Mouse (Mus musculus): Measurements from ENCODE around the gene Aacs. TPM values are rescaled to one million over a fixed set of nuclear protein-coding genes. Genes with fewer than 3 reads are reported as not detected.

Gene Aacs
- polyA plus RNA-seq, 1 experiment from 2014 or later: 37.7 TPM

- WGBS: 84% methylated on average over 15 of the region's 15 CpGs
- Histone ChIP-seq H3K27me3 (replicated peaks; ENCODE audit: control insufficient read depth, insufficient read depth, low read length) (no peaks in the 10 kb centered on the region), H3K27ac (replicated peaks; ENCODE audit: low read depth, low read length) (no peak overlapping the region), H3K4me3 (ENCODE audit: low read depth, low read length) (no peak overlapping the region), H3K4me1 (ENCODE audit: control insufficient read depth, insufficient read depth, low read length) (no peaks in the 10 kb centered on the region), H3K36me3 (ENCODE audit: control insufficient read depth, insufficient read depth, low read length) (peaks cover 47% of the 10 kb centered on the region), H3K9me3 (ENCODE audit: control insufficient read depth, low read length) (no peaks in the 10 kb centered on the region), H3K9ac (ENCODE audit: low read depth, low read length) (no peak overlapping the region), H3K4me2 (ENCODE audit: low read depth, low read length) (no peak overlapping the region)
- no peak for DNase-seq (ENCODE audit: low spot score)
- no peak for ATAC-seq (ENCODE audit: low read depth)
Measured at GRCm38 (mm10) chr5:125505968-125506367, 30.4 kb downstream of the Aacs start.

- 90% methylated on average over 9 of the region's 9 CpGs for WGBS
- H3K36me3 ChIP-seq (ENCODE audit: control insufficient read depth, insufficient read depth, low read length): peaks cover 62% of the 10 kb centered on the region
Measured at GRCm38 (mm10) chr5:125507582-125507981, 32.0 kb downstream of the Aacs start.

GRCm38 (mm10) chr5:125508006-125508405 is 32.4 kb downstream of the Aacs start:
- no peak overlapping the region for H3K4me2 ChIP-seq (ENCODE audit: low read depth, low read length)
- H3K4me3 ChIP-seq (ENCODE audit: low read depth, low read length): no peak overlapping the region
- H3K27me3 ChIP-seq (replicated peaks; ENCODE audit: control insufficient read depth, insufficient read depth, low read length): no peaks in the 10 kb centered on the region
- no peak for DNase-seq (ENCODE audit: low spot score)
- no peak overlapping the region for H3K9ac ChIP-seq (ENCODE audit: low read depth, low read length)
- H3K4me1 ChIP-seq (ENCODE audit: control insufficient read depth, insufficient read depth, low read length): no peaks in the 10 kb centered on the region
- no peak overlapping the region for H3K27ac ChIP-seq (replicated peaks; ENCODE audit: low read depth, low read length)
- WGBS: 96% methylated on average over 10 of the region's 10 CpGs
- no peak for ATAC-seq (ENCODE audit: low read depth)
- H3K9me3 ChIP-seq (ENCODE audit: control insufficient read depth, low read length): no peaks in the 10 kb centered on the region
- peaks cover 66% of the 10 kb centered on the region for H3K36me3 ChIP-seq (ENCODE audit: control insufficient read depth, insufficient read depth, low read length)

More at GRCm38 (mm10) chr5:125507582-125507981, 32.0 kb downstream of the Aacs start:
- H3K27me3 ChIP-seq (replicated peaks; ENCODE audit: control insufficient read depth, insufficient read depth, low read length): no peaks in the 10 kb centered on the region
- no peak overlapping the region for H3K4me3 ChIP-seq (ENCODE audit: low read depth, low read length)
- ATAC-seq (ENCODE audit: low read depth) (no peak), DNase-seq (ENCODE audit: low spot score) (no peak)
- H3K4me2 ChIP-seq (ENCODE audit: low read depth, low read length): no peak overlapping the region
- no peaks in the 10 kb centered on the region for H3K9me3 ChIP-seq (ENCODE audit: control insufficient read depth, low read length)
- no peak overlapping the region for H3K9ac ChIP-seq (ENCODE audit: low read depth, low read length)
- no peak overlapping the region for H3K27ac ChIP-seq (replicated peaks; ENCODE audit: low read depth, low read length)
- no peaks in the 10 kb centered on the region for H3K4me1 ChIP-seq (ENCODE audit: control insufficient read depth, insufficient read depth, low read length)

- H3K36me3 ChIP-seq (ENCODE audit: control insufficient read depth, insufficient read depth, low read length): peaks cover 67% of the 10 kb centered on the region
- DNase-seq (ENCODE audit: low spot score) (peak; percentile 22), ATAC-seq (ENCODE audit: low read depth) (no peak)
- H3K27me3 ChIP-seq (replicated peaks; ENCODE audit: control insufficient read depth, insufficient read depth, low read length): no peaks in the 10 kb centered on the region
- no peak overlapping the region for H3K4me2 ChIP-seq (ENCODE audit: low read depth, low read length)
- no peak overlapping the region for H3K4me3 ChIP-seq (ENCODE audit: low read depth, low read length)
- H3K27ac ChIP-seq (replicated peaks; ENCODE audit: low read depth, low read length): no peak overlapping the region
- no peak overlapping the region for H3K9ac ChIP-seq (ENCODE audit: low read depth, low read length)
- 47% methylated on average over 5 of the region's 5 CpGs for WGBS
- no peaks in the 10 kb centered on the region for H3K9me3 ChIP-seq (ENCODE audit: control insufficient read depth, low read length)
- no peaks in the 10 kb centered on the region for H3K4me1 ChIP-seq (ENCODE audit: control insufficient read depth, insufficient read depth, low read length)
Measured at GRCm38 (mm10) chr5:125509541-125509940, 33.9 kb downstream of the Aacs start.

- H3K9ac ChIP-seq (ENCODE audit: low read depth, low read length): no peak overlapping the region
- no peak overlapping the region for H3K27ac ChIP-seq (replicated peaks; ENCODE audit: low read depth, low read length)
- no peak overlapping the region for H3K4me3 ChIP-seq (ENCODE audit: low read depth, low read length)
- 92% methylated on average over 12 of the region's 12 CpGs for WGBS
- no peaks in the 10 kb centered on the region for H3K27me3 ChIP-seq (replicated peaks; ENCODE audit: control insufficient read depth, insufficient read depth, low read length)
- ATAC-seq (ENCODE audit: low read depth) (no peak), DNase-seq (ENCODE audit: low spot score) (no peak)
- peaks cover 70% of the 10 kb centered on the region for H3K36me3 ChIP-seq (ENCODE audit: control insufficient read depth, insufficient read depth, low read length)
- no peaks in the 10 kb centered on the region for H3K4me1 ChIP-seq (ENCODE audit: control insufficient read depth, insufficient read depth, low read length)
- no peak overlapping the region for H3K4me2 ChIP-seq (ENCODE audit: low read depth, low read length)
- no peaks in the 10 kb centered on the region for H3K9me3 ChIP-seq (ENCODE audit: control insufficient read depth, low read length)
Measured at GRCm38 (mm10) chr5:125515006-125515405, 39.4 kb downstream of the Aacs start.

GRCm38 (mm10) chr5:125518640-125519039 is 43.0 kb downstream of the Aacs start:
- H3K27ac ChIP-seq (replicated peaks; ENCODE audit: low read depth, low read length): no peak overlapping the region
- DNase-seq (ENCODE audit: low spot score) (no peak), ATAC-seq (ENCODE audit: low read depth) (no peak)
- 72% methylated on average over 5 of the region's 5 CpGs for WGBS
- peaks cover 44% of the 10 kb centered on the region for H3K36me3 ChIP-seq (ENCODE audit: control insufficient read depth, insufficient read depth, low read length)
- H3K9me3 ChIP-seq (ENCODE audit: control insufficient read depth, low read length): no peaks in the 10 kb centered on the region
- no peaks in the 10 kb centered on the region for H3K4me1 ChIP-seq (ENCODE audit: control insufficient read depth, insufficient read depth, low read length)
- H3K4me2 ChIP-seq (ENCODE audit: low read depth, low read length): no peak overlapping the region
- H3K27me3 ChIP-seq (replicated peaks; ENCODE audit: control insufficient read depth, insufficient read depth, low read length): no peaks in the 10 kb centered on the region
- H3K4me3 ChIP-seq (ENCODE audit: low read depth, low read length): no peak overlapping the region
- no peak overlapping the region for H3K9ac ChIP-seq (ENCODE audit: low read depth, low read length)

GRCm38 (mm10) chr5:125520930-125521590 is 45.4 kb downstream of the Aacs start:
- no peak overlapping the region for H3K9ac ChIP-seq (ENCODE audit: low read depth, low read length)
- no peak overlapping the region for H3K4me3 ChIP-seq (ENCODE audit: low read depth, low read length)
- H3K9me3 ChIP-seq (ENCODE audit: control insufficient read depth, low read length): no peaks in the 10 kb centered on the region
- H3K36me3 ChIP-seq (ENCODE audit: control insufficient read depth, insufficient read depth, low read length): peaks cover 22% of the 10 kb centered on the region
- DNase-seq (ENCODE audit: low spot score) (no peak), ATAC-seq (ENCODE audit: low read depth) (no peak)
- no peaks in the 10 kb centered on the region for H3K27me3 ChIP-seq (replicated peaks; ENCODE audit: control insufficient read depth, insufficient read depth, low read length)
- 14% methylated on average over 15 of the region's 15 CpGs for WGBS
- H3K4me1 ChIP-seq (ENCODE audit: control insufficient read depth, insufficient read depth, low read length): no peaks in the 10 kb centered on the region
- H3K4me2 ChIP-seq (ENCODE audit: low read depth, low read length): no peak overlapping the region
- H3K27ac ChIP-seq (replicated peaks; ENCODE audit: low read depth, low read length): no peak overlapping the region

- DNase-seq (ENCODE audit: low spot score): no peak
- Histone ChIP-seq H3K9me3 (ENCODE audit: control insufficient read depth, low read length) (peaks cover 7% of the 10 kb centered on the region; the same call in 1 of the 2 replicates), H3K36me3 (ENCODE audit: control insufficient read depth, insufficient read depth, low read length) (0 out of 2 replicates have a peak, but pooled peaks cover 4% of the 10 kb centered on the region), H3K9ac (ENCODE audit: low read depth, low read length) (no peak overlapping the region), H3K27me3 (replicated peaks; ENCODE audit: control insufficient read depth, insufficient read depth, low read length) (peaks cover 4% of the 10 kb centered on the region), H3K27ac (replicated peaks; ENCODE audit: low read depth, low read length) (no peak overlapping the region), H3K4me1 (ENCODE audit: control insufficient read depth, insufficient read depth, low read length) (no peaks in the 10 kb centered on the region), H3K4me3 (ENCODE audit: low read depth, low read length) (no peak overlapping the region), H3K4me2 (ENCODE audit: low read depth, low read length) (no peak overlapping the region)
- ATAC-seq (ENCODE audit: low read depth): no peak
- 61% methylated on average over 2 of the region's 2 CpGs for WGBS
Measured at GRCm38 (mm10) chr5:125523361-125523760, 47.7 kb downstream of the Aacs start.

GRCm38 (mm10) chr5:125525516-125525915 is 49.9 kb downstream of the Aacs start:
- Histone ChIP-seq H3K27me3 (replicated peaks; ENCODE audit: control insufficient read depth, insufficient read depth, low read length) (peaks cover 21% of the 10 kb centered on the region), H3K4me2 (ENCODE audit: low read depth, low read length) (no peak overlapping the region), H3K4me3 (ENCODE audit: low read depth, low read length) (no peak overlapping the region), H3K4me1 (ENCODE audit: control insufficient read depth, insufficient read depth, low read length) (no peaks in the 10 kb centered on the region), H3K9ac (ENCODE audit: low read depth, low read length) (no peak overlapping the region), H3K9me3 (ENCODE audit: control insufficient read depth, low read length) (peaks cover 7% of the 10 kb centered on the region; the same call in 1 of the 2 replicates), H3K27ac (replicated peaks; ENCODE audit: low read depth, low read length) (no peak overlapping the region), H3K36me3 (ENCODE audit: control insufficient read depth, insufficient read depth, low read length) (no peaks in the 10 kb centered on the region)
- ATAC-seq (ENCODE audit: low read depth): no peak
- WGBS: 49% methylated on average over 5 of the region's 5 CpGs
- DNase-seq (ENCODE audit: low spot score): no peak

Measured in embryonic facial prominence, embryonic 14.5 days (tissue).